Mouse (Mus musculus): Measurements from ENCODE around the gene Prcd.

Prcd gene

GRCm38 (mm10) chr11:116693899-116694249, 40.5 kb downstream of the Prcd start:
- DNase-seq (ENCODE audit: low spot score) = no peak

- peak; percentile 59 for DNase-seq (ENCODE audit: low spot score)
These were observed 41.2 kb downstream of the Prcd start for GRCm38 (mm10) chr11:116694250-116695193.

- no peak for DNase-seq (ENCODE audit: low spot score)
These were observed 42.0 kb downstream of the Prcd start for GRCm38 (mm10) chr11:116695194-116695880.

GRCm38 (mm10) chr11:116696426-116696825, 43.1 kb downstream of the Prcd start:
- DNase-seq (ENCODE audit: low spot score) = no peak

- no peak for DNase-seq (ENCODE audit: low spot score)
These were observed 44.2 kb downstream of the Prcd start for GRCm38 (mm10) chr11:116697521-116697920.

DNA sequence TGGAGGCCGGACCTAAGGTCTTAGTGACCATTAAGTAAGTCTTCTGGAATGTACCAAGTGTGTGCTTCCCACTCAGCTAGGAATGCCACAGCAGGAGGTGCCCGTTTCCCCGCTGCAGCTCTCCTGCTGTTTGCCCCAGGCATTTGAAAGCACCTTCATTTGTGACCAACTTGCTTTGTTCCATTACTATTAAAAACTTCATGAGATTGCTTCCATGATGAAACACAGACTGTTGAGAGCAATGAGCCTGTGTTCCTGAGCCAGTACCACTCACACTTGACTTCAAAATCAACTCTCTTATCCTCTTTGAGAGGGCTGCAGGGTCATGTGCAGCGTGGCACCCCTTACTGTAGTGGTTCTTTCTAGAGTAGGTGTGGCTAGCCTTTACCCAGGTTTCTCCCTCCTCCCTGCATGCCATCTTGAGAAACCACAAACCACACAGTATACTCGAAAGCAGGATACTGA, 48.1 kb downstream of the Prcd start:
- no peak for DNase-seq (ENCODE audit: low spot score)

GRCm38 (mm10) chr11:116704336-116705035, 51.2 kb downstream of the Prcd start:
- no peak for DNase-seq (ENCODE audit: low spot score)

DNA sequence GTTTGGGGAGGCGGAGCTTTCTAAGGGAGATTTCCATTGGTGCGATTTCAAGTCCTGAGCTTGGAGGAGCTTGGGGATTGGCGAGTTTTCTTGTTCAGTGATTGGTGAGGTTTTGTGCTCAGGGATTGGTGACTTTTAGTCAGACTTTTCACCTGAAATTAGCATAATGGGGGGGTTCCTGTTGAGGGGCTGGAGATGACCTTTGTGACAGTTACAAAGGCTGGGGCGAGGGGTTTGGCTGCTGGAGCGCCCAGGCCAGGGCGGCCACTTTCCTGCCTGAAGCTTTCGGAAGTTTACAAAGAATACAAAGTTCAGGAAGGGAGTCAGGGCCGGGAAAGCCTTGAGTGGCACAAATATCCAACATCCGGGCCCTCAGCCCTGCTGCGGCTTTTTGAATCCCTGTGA, 51.9 kb downstream of the Prcd start:
- DNase-seq (ENCODE audit: low spot score) = no peak

DNA sequence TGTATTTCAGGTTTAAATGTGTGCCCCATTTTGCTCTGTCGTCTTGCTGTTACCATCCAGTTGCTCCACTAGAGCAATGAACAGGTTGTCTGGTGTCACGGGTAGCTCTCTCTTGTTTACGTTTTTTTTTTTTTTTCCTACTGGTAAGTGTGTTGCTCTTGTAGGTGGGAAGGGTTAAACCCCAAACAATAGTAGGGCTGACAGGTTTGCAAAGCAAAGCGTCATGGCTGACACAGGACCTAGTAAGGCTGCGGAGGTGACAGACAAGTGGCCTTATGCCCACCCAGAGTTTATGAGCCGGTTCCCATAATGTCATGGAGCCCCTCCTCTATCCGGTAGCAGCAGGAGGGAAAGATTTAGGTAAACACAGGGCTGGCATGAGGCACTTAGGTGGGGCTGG, 53.0 kb downstream of the Prcd start:
- DNase-seq (ENCODE audit: low spot score) = no peak

GRCm38 (mm10) chr11:116710171-116710570, 56.8 kb downstream of the Prcd start:
- DNase-seq (ENCODE audit: low spot score) = no peak

DNA sequence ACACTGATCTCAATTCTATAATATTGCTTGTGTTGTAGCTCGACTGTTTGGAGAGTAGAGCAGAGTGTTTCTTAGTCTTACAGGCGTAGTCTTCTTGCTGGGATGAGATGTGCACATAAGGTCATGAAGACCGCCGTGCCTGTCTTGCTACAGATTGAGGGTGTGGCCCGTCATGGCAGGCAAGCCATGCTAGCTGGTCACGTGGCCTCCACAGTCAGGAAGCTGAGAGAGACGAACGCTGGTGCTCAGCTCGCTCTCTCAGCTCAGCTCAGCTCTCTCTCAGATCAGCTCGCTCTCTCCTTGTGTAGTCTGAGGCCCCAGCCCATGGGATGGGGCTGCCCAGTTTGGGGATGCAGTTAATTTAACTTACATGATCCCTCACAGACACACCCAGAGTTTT, 57.5 kb downstream of the Prcd start:
- DNase-seq (ENCODE audit: low spot score) = no peak

GRCm38 (mm10) chr11:116714052-116714451, 60.7 kb downstream of the Prcd start:
- no peak for DNase-seq (ENCODE audit: low spot score)
